Mouse (Mus musculus): ENCODE measurements around the gene Arfgap3.

Gene Arfgap3

GRCm38 (mm10) chr15:83254372-83255070, 95.5 kb downstream of the Arfgap3 start:
- in situ Hi-C loops (cut with MboI; ENCODE audit: low sequenced_read_pairs), result no loop called here

DNA sequence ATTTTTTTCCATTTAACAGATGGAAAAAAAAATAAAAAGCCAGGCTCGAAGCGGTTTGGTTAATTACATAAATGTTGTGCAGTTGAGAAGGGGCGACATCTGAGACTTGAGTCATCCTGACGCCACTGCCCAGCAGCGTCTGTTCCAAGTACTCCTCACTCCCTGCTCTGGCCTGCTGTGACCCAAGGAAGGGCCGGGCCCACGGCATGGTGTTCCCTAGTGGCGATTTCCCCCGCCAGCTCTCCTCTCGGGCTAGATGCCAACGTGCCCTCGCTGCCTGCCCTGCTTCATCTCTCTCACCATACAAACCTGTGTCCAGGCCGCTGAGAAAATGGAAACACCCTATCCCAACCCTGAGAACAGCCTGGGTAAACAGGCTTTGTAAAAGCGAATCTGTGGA, 98.0 kb downstream of the Arfgap3 start:
- in situ Hi-C loops (cut with MboI; ENCODE audit: low sequenced_read_pairs), result no loop called here

- in situ Hi-C loops (cut with MboI; ENCODE audit: low sequenced_read_pairs), result no loop called here
Observed at GRCm38 (mm10) chr15:83251176-83252004, 98.7 kb downstream of the Arfgap3 start, which contains the start of gene A4galt. Gene A4galt (minus strand): TSS chr15:83251774.

GRCm38 (mm10) chr15:83250651-83251175, 99.3 kb downstream of the Arfgap3 start:
- in situ Hi-C loops (cut with MboI; ENCODE audit: low sequenced_read_pairs), result no loop called here
